Mouse (Mus musculus) brain, embryonic 14.5 days (tissue): ENCODE measurements around the gene 2010300C02Rik. TPM values are rescaled to one million over a fixed set of nuclear protein-coding genes. Genes with fewer than 3 reads are reported as not detected.
A peak's percentile ranks its signal among the peaks of the same experiment; 100 is the strongest.

Source experiments
- DNase-seq: peaks from one replicate; pipeline ENCODE4 v3.0.0-alpha.2; 2011; ENCODE audit warnings: low read depth
- CTCF ChIP-seq: fragments of 200-500 bp; IDR thresholded peaks from 2 replicates; pipeline ENCODE4 v1.5.1; 2012; ENCODE audit warnings: inconsistent platforms, mild to moderate bottlenecking, moderate library complexity, borderline replicate concordance; ENCODE audit not compliant: insufficient read depth, insufficient read length; ENCODE audit errors: extremely low read depth
- POLR2A ChIP-seq: fragments of 200-500 bp; IDR thresholded peaks from 2 replicates; pipeline ENCODE4 v1.6.1; 2012; ENCODE audit warnings: mild to moderate bottlenecking, inconsistent platforms, borderline replicate concordance; ENCODE audit not compliant: poor library complexity, insufficient read depth, insufficient read length, severe bottlenecking; ENCODE audit errors: extremely low read depth
- polyA plus RNA-seq: library from polyadenylated mRNA; depleted of rRNA; stranded (reverse); fragments of >200 nt; gene quantifications from 2 replicates; pipeline ENCODE4 v1.2.3, GENCODE M21; 2012

Gene 2010300C02Rik
- polyA plus RNA-seq, 1 experiment = 2.8 TPM

DNA sequence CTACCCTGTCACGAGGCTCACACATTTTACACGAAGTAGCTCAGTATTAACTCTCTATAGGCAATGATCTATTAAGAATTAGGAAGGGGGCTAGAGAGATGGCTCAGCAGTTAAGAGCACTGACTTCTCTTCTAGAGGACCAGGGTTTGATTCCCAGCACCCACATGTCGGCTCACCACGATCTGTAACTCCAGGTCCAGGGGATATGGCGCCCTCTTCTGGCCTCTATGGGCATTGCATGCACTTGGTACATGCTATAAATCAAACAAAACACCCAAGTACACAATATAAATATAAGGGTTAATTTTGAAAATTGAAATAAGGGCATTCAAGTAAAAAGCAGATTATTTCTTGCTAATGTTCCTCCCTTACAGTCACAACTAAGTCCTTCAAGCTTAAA is 65.9 kb downstream of the 2010300C02Rik start:
- no peak for DNase-seq

GRCm38 (mm10) chr1:37647066-37647465 is 72.8 kb downstream of the 2010300C02Rik start:
- no peak for TF ChIP-seq CTCF
- TF ChIP-seq POLR2A = no peak
- DNase-seq = no peak

More for the DNA sequence above, 65.9 kb downstream of the 2010300C02Rik start:
- TF ChIP-seq POLR2A (no peak), CTCF (peak; percentile 23; the same call in 1 of the 2 replicates)

- TF ChIP-seq POLR2A (no peak), CTCF (no peak)
- no peak for DNase-seq
Measured at GRCm38 (mm10) chr1:37644501-37644900, 75.4 kb downstream of the 2010300C02Rik start.

GRCm38 (mm10) chr1:37643794-37644365 is 76.0 kb downstream of the 2010300C02Rik start:
- TF ChIP-seq CTCF (no peak), POLR2A (no peak)
- no peak for DNase-seq

- no peak for TF ChIP-seq CTCF
- no peak for TF ChIP-seq POLR2A
- DNase-seq = no peak
Measured at GRCm38 (mm10) chr1:37641361-37641760, 78.5 kb downstream of the 2010300C02Rik start.

- TF ChIP-seq POLR2A (no peak), CTCF (peak; percentile 96)
- DNase-seq = peak; percentile 80
Measured at GRCm38 (mm10) chr1:37639101-37639500, 80.8 kb downstream of the 2010300C02Rik start.

GRCm38 (mm10) chr1:37638560-37638959 is 81.3 kb downstream of the 2010300C02Rik start:
- TF ChIP-seq CTCF = no peak
- no peak for TF ChIP-seq POLR2A
- no peak for DNase-seq

DNA sequence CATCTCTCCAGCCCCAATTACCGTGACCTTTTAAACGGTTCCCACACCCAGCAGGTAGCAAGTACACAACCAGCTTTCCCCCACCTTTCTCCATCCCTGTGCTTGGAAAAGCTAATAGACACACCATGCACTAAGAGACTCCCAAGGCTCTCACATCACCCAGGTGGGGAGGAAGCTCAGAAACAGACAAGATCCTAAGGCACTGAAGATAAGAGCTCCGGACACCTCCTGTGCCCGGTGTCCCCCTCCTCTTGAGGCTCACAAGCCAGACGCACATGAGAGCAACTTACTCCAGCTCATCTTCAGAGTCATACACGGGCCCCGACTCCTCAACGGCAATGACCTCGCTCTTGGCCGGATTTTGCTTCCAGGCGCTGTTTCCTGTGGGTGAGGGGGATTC is 82.3 kb downstream of the 2010300C02Rik start:
- no peak for DNase-seq
- TF ChIP-seq CTCF (no peak), POLR2A (no peak)

DNA sequence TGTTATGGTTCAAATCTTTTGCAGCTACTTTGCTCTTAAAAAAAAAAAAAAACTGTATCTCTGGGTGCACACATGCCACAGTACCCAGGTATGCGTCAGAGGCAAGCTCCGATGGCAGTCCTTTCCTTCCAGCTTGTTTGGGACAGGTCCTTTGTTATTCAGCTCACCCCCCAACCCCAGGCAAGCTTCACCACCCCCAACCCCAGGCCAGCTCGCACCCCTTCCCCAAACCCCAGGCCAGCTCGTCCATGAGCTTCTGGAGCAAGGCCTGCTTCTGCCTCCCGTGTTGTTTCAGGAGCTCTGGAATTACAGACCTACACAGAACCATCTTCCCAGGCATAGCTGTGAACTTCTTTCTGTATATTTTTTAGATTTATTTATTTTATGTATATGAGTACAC is 83.1 kb downstream of the 2010300C02Rik start:
- TF ChIP-seq POLR2A (no peak), CTCF (no peak)
- no peak for DNase-seq

DNA sequence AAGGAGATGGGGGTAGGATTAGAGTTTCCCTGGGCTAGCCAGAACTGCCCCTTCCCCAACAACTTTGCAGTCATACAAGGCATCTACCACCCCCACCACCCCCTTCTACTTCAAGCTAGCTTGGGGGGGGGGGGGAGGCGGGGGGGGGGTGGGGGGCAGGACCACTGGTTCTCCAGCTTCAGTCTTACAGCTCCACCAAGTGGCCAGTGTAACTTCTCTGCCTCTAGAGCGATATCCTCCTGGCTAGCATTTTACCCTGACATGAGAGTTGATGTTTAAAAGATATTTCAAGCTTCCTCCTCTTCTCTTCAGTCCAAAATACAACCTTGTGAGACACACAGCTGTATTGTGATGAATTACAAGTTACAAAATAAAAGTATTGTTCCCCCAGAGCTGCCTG is 83.7 kb downstream of the 2010300C02Rik start:
- TF ChIP-seq CTCF = no peak
- TF ChIP-seq POLR2A = no peak
- no peak for DNase-seq

DNA sequence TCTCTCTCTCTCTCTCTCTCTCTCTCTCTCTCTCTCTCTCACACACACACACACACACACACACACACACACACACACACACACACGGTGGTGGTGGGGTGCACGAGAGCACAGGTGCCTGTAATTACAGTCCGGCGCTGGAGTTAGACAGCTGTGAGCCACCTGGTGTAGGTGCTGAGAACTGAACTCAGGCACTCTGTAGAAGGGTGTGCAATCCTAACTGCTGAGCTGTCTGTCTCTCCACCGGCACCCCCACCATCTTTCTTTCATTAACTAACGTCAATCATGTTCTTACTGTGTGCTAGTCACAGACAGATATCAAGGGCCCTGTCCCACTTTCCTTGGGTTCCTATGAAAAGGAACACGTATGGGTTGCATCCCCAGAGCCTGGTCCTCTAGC is 84.2 kb downstream of the 2010300C02Rik start:
- TF ChIP-seq CTCF (no peak), POLR2A (no peak)
- DNase-seq = no peak

DNA sequence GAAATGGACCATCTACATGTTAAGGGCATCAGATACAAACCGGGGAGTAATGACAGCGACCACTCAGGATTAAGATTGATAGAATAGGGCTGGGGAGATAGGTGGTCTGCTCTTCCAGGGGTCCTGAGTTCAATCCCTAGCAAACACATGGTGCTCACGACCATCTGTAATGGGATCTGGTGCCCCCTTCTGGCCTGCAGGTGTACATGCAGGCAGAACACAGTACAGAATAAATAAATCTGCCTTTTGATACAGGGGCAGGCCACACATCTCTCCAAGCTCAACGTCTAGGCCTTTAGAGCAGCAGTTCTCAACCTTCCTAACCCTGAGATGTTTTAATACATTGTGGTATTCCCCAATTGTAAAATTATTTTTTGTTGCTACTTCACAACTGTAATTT is 85.2 kb downstream of the 2010300C02Rik start:
- TF ChIP-seq POLR2A (no peak), CTCF (peak; percentile 77)
- peak; percentile 61 for DNase-seq
